Mouse (Mus musculus): ENCODE measurements around the gene Gmds. TPM values are rescaled to one million over a fixed set of nuclear protein-coding genes. Genes with fewer than 3 reads are reported as not detected.

Gene Gmds
- total RNA-seq, 2 experiments from 2014 or later = 2.0 to 13.3 TPM

GRCm38 (mm10) chr13:31805831-31806427, 532.6 kb downstream of the Gmds start:
- ATAC-seq (replicated peaks; ENCODE audit: low FRiP score, poor library complexity, severe bottlenecking) = no peak

DNA sequence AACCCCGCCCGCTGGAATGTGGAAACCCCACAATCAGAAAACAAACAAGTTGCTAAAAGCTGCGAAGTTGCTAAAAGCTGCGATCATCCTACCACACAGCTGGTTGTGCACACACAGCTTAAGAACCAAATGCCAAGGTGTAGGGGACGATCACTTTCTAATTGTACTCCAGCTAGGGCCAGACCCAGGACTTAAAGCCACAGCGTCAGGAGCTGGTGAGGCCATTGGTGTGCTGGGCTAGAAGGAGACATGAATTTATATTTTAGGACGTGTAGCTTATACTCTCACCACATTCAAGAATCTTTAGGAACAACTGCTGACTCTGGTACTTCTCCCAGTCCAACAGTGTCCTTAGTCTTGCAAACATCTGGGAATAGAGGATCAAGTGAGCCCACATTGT, 534.0 kb downstream of the Gmds start:
- no peak for ATAC-seq (replicated peaks; ENCODE audit: low FRiP score, poor library complexity, severe bottlenecking)

DNA sequence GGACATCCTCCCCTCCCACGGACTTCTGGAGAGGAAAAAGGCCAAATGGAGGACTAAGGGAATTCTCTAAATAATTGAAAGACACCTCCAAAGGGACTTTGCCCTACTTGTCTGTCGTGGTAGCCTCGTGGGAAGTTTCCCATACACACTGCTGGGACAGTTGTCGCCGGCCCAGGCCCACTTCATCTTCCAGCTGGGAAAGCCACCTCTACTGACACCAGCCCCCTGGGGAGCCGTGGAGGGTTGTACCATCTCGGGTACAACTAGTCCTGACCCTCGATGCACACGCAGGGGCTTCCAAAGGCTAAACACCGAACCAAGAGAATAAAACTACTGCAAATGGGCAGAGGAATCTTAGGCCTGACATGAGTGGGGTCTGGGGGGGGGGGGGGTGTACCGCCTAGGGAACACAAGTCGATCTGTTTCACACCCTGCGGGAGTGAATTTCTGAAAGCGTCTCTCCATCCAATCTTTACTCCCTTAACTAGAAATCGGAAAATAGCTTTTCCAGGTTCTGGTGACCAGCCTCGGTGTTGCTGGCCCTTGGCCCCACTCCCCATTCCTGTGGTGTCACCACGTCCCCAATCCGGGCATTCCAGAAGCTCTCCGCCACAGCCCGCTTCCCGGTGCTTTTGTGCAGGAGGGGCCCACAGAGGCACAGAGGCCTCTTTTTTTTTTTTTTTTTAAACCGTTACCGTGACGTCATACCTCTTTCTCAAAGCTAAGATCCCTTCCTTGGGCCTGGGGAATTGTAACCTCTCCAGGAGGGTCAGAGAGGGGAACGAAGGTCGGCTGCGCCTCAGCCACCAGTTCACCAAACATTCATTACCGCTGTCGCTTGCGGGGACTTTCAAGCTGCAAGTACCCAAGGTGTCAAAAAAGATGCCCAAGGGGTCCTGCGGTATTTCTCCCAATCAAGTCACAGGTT, 535.1 kb downstream of the Gmds start:
- no peak for ATAC-seq (replicated peaks; ENCODE audit: low FRiP score, poor library complexity, severe bottlenecking)

- no peak for ATAC-seq (replicated peaks; ENCODE audit: low FRiP score, poor library complexity, severe bottlenecking)
These were observed 536.1 kb downstream of the Gmds start for GRCm38 (mm10) chr13:31802447-31802846.

GRCm38 (mm10) chr13:31801703-31802305, 536.7 kb downstream of the Gmds start:
- no peak for ATAC-seq (replicated peaks; ENCODE audit: low FRiP score, poor library complexity, severe bottlenecking)

GRCm38 (mm10) chr13:31800581-31801576, 537.7 kb downstream of the Gmds start:
- ATAC-seq (replicated peaks; ENCODE audit: low FRiP score, poor library complexity, severe bottlenecking) = no peak

- ATAC-seq (replicated peaks; ENCODE audit: low FRiP score, poor library complexity, severe bottlenecking) = no peak
These were observed 540.5 kb downstream of the Gmds start for GRCm38 (mm10) chr13:31798075-31798474.

- no peak for ATAC-seq (replicated peaks; ENCODE audit: low FRiP score, poor library complexity, severe bottlenecking)
These were observed 541.2 kb downstream of the Gmds start for GRCm38 (mm10) chr13:31797346-31797745.

GRCm38 (mm10) chr13:31793163-31793562, 545.4 kb downstream of the Gmds start:
- ATAC-seq (replicated peaks; ENCODE audit: low FRiP score, poor library complexity, severe bottlenecking) = no peak

DNA sequence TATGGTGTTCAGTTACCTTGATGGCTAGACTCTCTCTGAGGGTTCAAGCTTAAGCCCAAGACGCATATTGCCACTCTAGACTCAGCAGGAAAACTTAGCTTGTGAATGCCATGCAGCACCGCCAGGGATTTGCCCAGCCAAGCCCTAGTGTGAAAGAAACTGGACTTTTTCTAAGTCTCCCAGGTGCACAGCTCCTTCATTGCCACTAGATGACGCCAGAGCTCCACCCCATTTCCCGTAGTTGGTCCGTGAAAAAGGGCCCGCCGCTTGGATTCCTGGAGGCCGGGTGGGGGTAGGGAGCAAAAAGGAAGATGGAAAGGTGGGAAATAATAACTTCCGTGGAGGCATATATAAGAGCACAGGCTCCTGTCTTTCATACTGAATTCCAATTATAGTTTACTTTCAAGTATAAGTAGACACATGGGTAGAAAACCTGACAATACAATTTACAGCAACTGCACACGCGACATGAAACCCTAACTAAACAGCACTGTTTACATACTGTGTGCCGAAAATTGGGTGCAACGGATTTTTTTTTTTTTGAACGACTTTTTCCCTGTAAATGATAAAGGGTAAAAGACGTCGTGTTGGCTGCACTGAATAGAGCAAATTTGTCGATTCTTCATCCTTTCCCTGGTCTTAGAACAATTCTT, 545.9 kb downstream of the Gmds start:
- ATAC-seq (replicated peaks; ENCODE audit: low FRiP score, poor library complexity, severe bottlenecking) = no peak

- no peak for ATAC-seq (replicated peaks; ENCODE audit: low FRiP score, poor library complexity, severe bottlenecking)
These were observed 553.8 kb downstream of the Gmds start for GRCm38 (mm10) chr13:31784757-31785156.

DNA sequence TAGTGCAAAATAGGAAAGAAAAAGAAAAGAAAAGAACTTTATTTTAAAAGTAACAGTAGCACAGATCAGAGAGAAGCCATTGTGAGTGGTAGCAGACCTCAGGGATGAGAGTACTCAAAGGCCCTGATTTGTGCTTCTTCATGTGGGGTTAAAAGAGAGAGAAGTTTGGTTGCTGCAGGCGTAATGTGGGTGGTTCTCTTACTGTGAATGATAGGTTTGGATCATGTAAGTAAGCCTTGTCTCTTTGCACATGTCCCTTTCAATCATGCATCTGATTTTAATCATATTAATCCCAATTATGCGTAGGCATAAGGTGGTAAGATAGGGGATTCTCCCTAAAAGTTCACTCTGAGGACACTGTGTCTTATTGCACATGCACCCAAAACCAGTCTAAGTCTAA, 556.5 kb downstream of the Gmds start:
- ATAC-seq (replicated peaks; ENCODE audit: low FRiP score, poor library complexity, severe bottlenecking) = no peak

GRCm38 (mm10) chr13:31780299-31780698, 558.2 kb downstream of the Gmds start:
- ATAC-seq (replicated peaks; ENCODE audit: low FRiP score, poor library complexity, severe bottlenecking) = no peak

GRCm38 (mm10) chr13:31779281-31779981, 559.1 kb downstream of the Gmds start:
- ATAC-seq (replicated peaks; ENCODE audit: low FRiP score, poor library complexity, severe bottlenecking) = no peak

- ATAC-seq (replicated peaks; ENCODE audit: low FRiP score, poor library complexity, severe bottlenecking) = no peak
These were observed 562.8 kb downstream of the Gmds start for GRCm38 (mm10) chr13:31775762-31776161.

DNA sequence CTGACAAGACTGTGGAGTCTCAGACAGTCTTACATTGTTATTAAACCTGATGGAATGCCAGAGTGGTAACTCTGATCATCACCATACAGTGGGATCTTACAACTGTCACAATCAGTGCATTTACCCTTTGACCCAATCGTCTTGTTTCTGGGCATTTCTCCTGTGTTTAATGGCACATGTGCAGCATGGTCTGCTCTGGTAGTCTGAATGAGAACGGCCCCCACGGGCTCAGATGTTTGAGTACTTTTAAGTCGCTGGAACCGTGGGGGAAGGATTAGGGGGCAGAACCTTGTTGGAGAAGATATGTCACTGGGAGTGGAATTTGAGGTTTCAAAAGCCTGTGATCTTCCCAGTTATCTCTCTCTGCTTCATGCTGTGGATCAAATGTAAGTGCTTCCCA, 565.7 kb downstream of the Gmds start:
- ATAC-seq (replicated peaks; ENCODE audit: low FRiP score, poor library complexity, severe bottlenecking) = no peak

Measured in erythroblast, adult 5-6 weeks (primary cell).